Mouse (Mus musculus): Measurements from ENCODE around the gene Rfpl4. TPM values are rescaled to one million over a fixed set of nuclear protein-coding genes. Genes with fewer than 3 reads are reported as not detected.

Gene Rfpl4
- total RNA-seq, 2 experiments from 2014 or later, result not detected

GRCm38 (mm10) chr7:5074984-5075383 is 41.8 kb downstream of the Rfpl4 start:
- H3K4me3 ChIP-seq, result no peak overlapping the region
- H3K27ac ChIP-seq, result no peak overlapping the region
- no peak for TF ChIP-seq CTCF (conservative IDR thresholded peaks at IDR 0.05)
- no peak for DNase-seq (ENCODE audit: low spot score in 2 of 2)

GRCm38 (mm10) chr7:5073586-5073985 is 43.2 kb downstream of the Rfpl4 start:
- no peak for DNase-seq (ENCODE audit: low spot score in 2 of 2)
- H3K27ac ChIP-seq, result no peak overlapping the region
- TF ChIP-seq CTCF (conservative IDR thresholded peaks at IDR 0.05), result no peak
- no peak overlapping the region for H3K4me3 ChIP-seq

GRCm38 (mm10) chr7:5064886-5065285 is 51.9 kb downstream of the Rfpl4 start:
- no peak for DNase-seq (ENCODE audit: low spot score in 2 of 2)
- TF ChIP-seq CTCF (conservative IDR thresholded peaks at IDR 0.05), result no peak
- H3K27ac ChIP-seq, result no peak overlapping the region
- H3K4me3 ChIP-seq, result no peak overlapping the region

- no peak for TF ChIP-seq CTCF (conservative IDR thresholded peaks at IDR 0.05)
- DNase-seq (ENCODE audit: low spot score in 2 of 2), result peak in 1 of 2 experiments; percentile 66
- peak overlapping the region; percentile 79 for H3K4me3 ChIP-seq
- H3K27ac ChIP-seq, result peak overlapping the region; percentile 100
Measured at GRCm38 (mm10) chr7:5062360-5063001, 54.3 kb downstream of the Rfpl4 start.

GRCm38 (mm10) chr7:5061774-5062359 is 54.9 kb downstream of the Rfpl4 start, which contains the start of gene U2af2:
TSS of gene U2af2 (plus strand) at chr7:5062143.
- TF ChIP-seq CTCF (conservative IDR thresholded peaks at IDR 0.05), result no peak
- Histone ChIP-seq H3K27ac (peak within 1 kb of the TSS; percentile 100), H3K4me3 (peak within 1 kb of the TSS; percentile 79)
- peak; percentile 91 to 93 for DNase-seq (ENCODE audit: low spot score in 2 of 2)

- peak overlapping the region; percentile 79 for H3K4me3 ChIP-seq
- peak; percentile 98 to 100 for DNase-seq (ENCODE audit: low spot score in 2 of 2)
- peak overlapping the region; percentile 100 for H3K27ac ChIP-seq
- TF ChIP-seq CTCF (conservative IDR thresholded peaks at IDR 0.05), result peak; percentile 77
Measured at GRCm38 (mm10) chr7:5060944-5061773, 55.6 kb downstream of the Rfpl4 start.

GRCm38 (mm10) chr7:5060239-5060731 is 56.5 kb downstream of the Rfpl4 start:
- H3K4me3 ChIP-seq, result peak overlapping the region; percentile 79
- DNase-seq (ENCODE audit: low spot score in 2 of 2), result peak; percentile 66 to 72
- H3K27ac ChIP-seq, result peak overlapping the region; percentile 100
- TF ChIP-seq CTCF (conservative IDR thresholded peaks at IDR 0.05), result peak; percentile 75

Small RNA genes within 50 kb of the gene (microRNA-seq; reads per million reads assigned to microRNA genes)
- gene Gm26217, result 0 reads per million in 2 experiments

Other genes with a start within 250 kb of the Rfpl4 start
- gene Isoc2b, start 246.7 kb downstream of the Rfpl4 start, total RNA-seq (2021), result 1 to 10 TPM; 4.7 to 5.6 TPM
- gene Isoc2a, start 239.8 kb downstream of the Rfpl4 start, total RNA-seq (2021), result 10 to 100 TPM; 13.0 to 13.4 TPM
- gene Gm36210, start 210.4 kb downstream of the Rfpl4 start, total RNA-seq (2021), result under 1 TPM in 1 of 2 experiments, not detected in 1; 0.28 TPM
- 10 to 100 TPM; 15.0 to 15.8 TPM for gene Zfp628, start 201.7 kb downstream of the Rfpl4 start, total RNA-seq (2021)
- gene Nat14, start 194.9 kb downstream of the Rfpl4 start, total RNA-seq (2021), result 100 to 1,000 TPM; 103 to 114 TPM
- gene Ssc5d, start 191.2 kb downstream of the Rfpl4 start, total RNA-seq (2021), result 1 to 10 TPM; 2.4 to 3.5 TPM
- under 1 TPM in 1 of 2 experiments, not detected in 1; 0.31 TPM for gene Sbk2, start 152.5 kb downstream of the Rfpl4 start, total RNA-seq (2021)
- 1 to 10 TPM in 1 of 2 experiments, under 1 TPM in 1; 0.71 to 1.0 TPM for gene Sbk3, start 145.8 kb downstream of the Rfpl4 start, total RNA-seq (2021)
- gene Zfp579, start 120.8 kb downstream of the Rfpl4 start, total RNA-seq (2021), result 10 to 100 TPM; 29.7 to 35.6 TPM
- 1 to 10 TPM; 7.0 to 8.1 TPM for gene Zfp524, start 102.5 kb downstream of the Rfpl4 start, total RNA-seq (2021)
- 10 to 100 TPM; 25.8 TPM for gene Fiz1, start 102.3 kb downstream of the Rfpl4 start, total RNA-seq (2021)
- gene Gm44973, start 101.5 kb downstream of the Rfpl4 start, total RNA-seq (2021), result not detected
- gene Zfp865, start 96.6 kb downstream of the Rfpl4 start, total RNA-seq (2021), result 10 to 100 TPM; 38.6 to 41.8 TPM
- 10 to 100 TPM; 57.8 to 61.1 TPM for gene Ccdc106, start 96.4 kb downstream of the Rfpl4 start, total RNA-seq (2021)
- gene 4632433K11Rik, start 82.8 kb downstream of the Rfpl4 start, total RNA-seq (2021), result not detected
- gene Zfp784, start 78.5 kb downstream of the Rfpl4 start, total RNA-seq (2021), result 1 to 10 TPM; 7.3 to 7.8 TPM
- gene Zfp580, start 65.4 kb downstream of the Rfpl4 start, total RNA-seq (2021), result 10 to 100 TPM; 34.1 to 35.7 TPM
- 100 to 1,000 TPM; 185 to 192 TPM for gene U2af2, start 54.8 kb downstream of the Rfpl4 start, total RNA-seq (2021)
- 100 to 1,000 TPM; 540 to 559 TPM for gene Epn1, start 36.7 kb downstream of the Rfpl4 start, total RNA-seq (2021)
- under 1 TPM in 1 of 2 experiments, not detected in 1; 0.59 TPM for gene Rasl2-9, start 9.0 kb upstream of the Rfpl4 start, total RNA-seq (2021)
- not detected for gene Vmn1r55, start 32.7 kb upstream of the Rfpl4 start, total RNA-seq (2021)
- gene Vmn1r56, start 79.8 kb upstream of the Rfpl4 start, total RNA-seq (2021), result not detected
- gene Vmn1r57, start 101.5 kb upstream of the Rfpl4 start, total RNA-seq (2021), result not detected
- not detected for gene Gm5065, start 233.6 kb upstream of the Rfpl4 start, total RNA-seq (2021)
- gene Nlrp2, start 234.1 kb upstream of the Rfpl4 start, total RNA-seq (2021), result not detected

Data from layer of hippocampus, adult 2 months (tissue).